1 mouse cellular context compared by ENCODE assay signal in genomic region chr10:75560549-75560899, GRCm38 (mm10).
TF ChIP-seq lines count a peak whose summit lies in the region.

No protein-coding gene starts in this region.

TF ChIP-seq in ES-E14, 5 proteins besides CTCF, POLR2A, EP300 and RAD21:
- TF ChIP-seq MAFK (IDR thresholded peaks at IDR 0.05; ENCODE audit: insufficient read depth, low read depth, low read length) (no peak), ZC3H11A (IDR thresholded peaks at IDR 0.05; ENCODE audit: borderline replicate concordance, low read depth, low read length) (no peak), HCFC1 (IDR thresholded peaks at IDR 0.05; ENCODE audit: borderline replicate concordance, insufficient read depth, low read length) (no peak), CHD2 (IDR thresholded peaks at IDR 0.05; ENCODE audit: low read depth, low read length) (no peak), ZNF384 (IDR thresholded peaks at IDR 0.05; ENCODE audit: low read depth, low read length) (no peak)
